Mouse (Mus musculus) heart, postnatal 10 days (tissue): ENCODE data around the gene 1700029J07Rik. TPM values are rescaled to one million over a fixed set of nuclear protein-coding genes. Genes with fewer than 3 reads are reported as not detected.

Experiments
- DNase-seq, 2 experiments: peaks; one replicate each; pipeline ENCODE4 v3.0.0; 2021
- intact Hi-C: fragments of 180-260 bp; cut with DNase I; formaldehyde crosslinking; loops from one replicate; pipeline ENCODE4 v1.15.1; 2025
- total RNA-seq, 2 experiments: library from RNA; stranded (reverse); gene quantifications; 2 replicates each; pipeline ENCODE4 v1.2.3; 2021

1700029J07Rik gene
- total RNA-seq, 2 experiments from 2014 or later, result 0.53 to 0.97 TPM

DNA sequence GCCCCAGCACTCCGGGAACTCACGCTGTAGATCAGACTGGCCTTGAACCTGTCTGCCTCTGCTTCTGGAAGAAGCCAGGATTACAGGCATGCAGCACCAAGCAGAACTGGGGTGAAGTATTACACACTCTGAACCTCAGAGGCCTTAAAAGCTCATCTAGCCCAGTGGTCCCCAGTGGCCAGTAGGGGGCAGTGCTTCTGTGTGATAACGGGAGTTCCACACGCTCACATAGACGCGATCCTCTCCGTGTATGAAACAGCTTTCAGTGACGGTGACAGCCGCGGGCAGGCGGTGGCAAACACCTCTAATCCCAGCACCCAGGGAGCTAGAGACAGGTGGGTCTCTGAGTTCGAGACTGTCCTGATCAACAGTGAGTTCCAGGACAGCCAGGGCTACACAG lies 4.2 kb downstream of the 1700029J07Rik start:
- intact Hi-C loops, result no loop called here
- DNase-seq, result no peak

DNA sequence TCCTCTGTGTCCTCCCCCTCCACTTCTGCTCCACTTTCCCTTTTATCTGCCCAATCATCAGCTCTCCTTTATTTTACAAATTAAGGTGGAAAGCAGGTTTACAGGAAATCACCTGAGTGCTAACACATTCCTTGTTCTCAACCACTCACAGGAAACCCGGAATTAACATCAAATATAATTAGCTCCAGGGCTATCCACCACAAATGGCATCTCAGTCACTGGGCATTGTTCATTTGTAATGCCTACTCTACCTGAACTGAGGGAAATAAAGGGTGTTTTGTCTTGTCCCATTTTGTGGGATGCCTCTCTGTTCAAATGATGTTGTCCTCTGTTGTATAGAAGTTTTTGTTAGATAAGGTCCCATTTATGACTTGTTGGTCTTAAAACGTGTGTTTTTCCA lies 24.4 kb downstream of the 1700029J07Rik start:
- no peak for DNase-seq
- intact Hi-C loops, result no loop called here

DNA sequence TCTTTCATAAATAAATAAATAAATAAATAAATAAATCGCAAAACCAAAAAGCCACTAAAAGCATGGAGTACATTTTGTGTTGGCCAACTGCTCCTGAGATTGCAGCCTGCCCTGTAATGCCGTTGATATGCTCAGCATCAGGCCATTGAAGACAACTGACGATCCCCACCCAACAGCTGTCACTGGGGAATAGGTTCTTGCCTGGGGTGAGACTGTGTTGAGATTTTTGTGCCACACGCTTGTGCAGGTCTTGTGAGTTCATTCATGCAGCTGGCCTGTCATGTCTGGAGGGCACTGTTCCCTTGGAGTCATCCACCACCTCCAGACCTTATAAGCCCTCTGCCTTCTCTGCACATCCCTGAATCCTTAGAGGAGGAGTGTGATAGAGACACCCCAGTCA lies 28.8 kb downstream of the 1700029J07Rik start:
- intact Hi-C loops, result no loop called here
- no peak for DNase-seq

DNA sequence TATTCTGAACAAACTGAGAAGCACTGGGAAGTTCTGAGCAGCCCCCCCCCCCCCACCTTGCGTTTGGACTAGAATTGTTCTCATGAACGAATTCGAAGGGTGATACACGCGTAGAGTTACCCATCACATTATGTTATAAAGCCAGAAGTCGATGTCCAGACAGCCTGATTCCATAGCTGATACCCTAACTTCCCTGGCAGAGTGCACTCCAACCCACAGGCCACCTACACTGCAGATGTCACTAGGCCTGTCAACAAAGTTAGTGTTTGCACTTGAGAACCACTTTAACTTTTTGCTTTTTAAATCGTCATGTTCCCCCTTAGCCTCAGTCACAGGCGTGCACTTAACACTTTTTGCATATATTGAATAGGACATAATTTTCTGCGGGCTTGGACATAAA lies 38.1 kb downstream of the 1700029J07Rik start:
- intact Hi-C loops, result loop anchor here (5.0 kb wide), 2 partner anchors 500 to 575 kb away; no protein-coding TSS in a partner anchor
- no peak for DNase-seq

DNA sequence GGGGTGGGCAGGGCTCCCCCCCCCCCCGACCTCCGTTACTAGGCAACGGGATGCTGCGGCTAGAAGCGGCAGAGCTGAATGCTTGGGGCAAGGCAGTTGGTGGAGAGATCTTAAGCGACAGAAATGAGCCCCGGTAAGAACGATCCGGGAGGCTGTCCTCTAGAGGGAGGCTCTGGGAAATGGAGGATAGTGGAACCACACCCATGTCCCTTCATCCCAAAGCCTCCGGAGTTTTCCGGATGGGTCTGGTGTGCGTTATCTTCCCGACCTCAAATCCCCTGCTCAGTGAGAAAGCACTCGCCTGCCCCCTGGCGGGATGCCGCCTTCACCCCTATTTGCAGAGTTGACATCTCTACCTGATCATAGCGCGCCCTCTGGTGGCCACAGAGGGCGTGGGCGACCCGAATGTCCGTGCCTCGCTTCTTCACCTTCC lies 40.5 kb downstream of the 1700029J07Rik start, which contains the start of gene Ccdc110:
Gene Ccdc110 (plus strand): TSS at position 38 of the 433 bp plus-strand sequence.
- intact Hi-C loops, result loop anchor here (1.0 to 5.0 kb wide), 7 partner anchors 47 to 572 kb away; partner anchors contain the start of gene Pdlim3
- peak; percentile 95 to 99 for DNase-seq

DNA sequence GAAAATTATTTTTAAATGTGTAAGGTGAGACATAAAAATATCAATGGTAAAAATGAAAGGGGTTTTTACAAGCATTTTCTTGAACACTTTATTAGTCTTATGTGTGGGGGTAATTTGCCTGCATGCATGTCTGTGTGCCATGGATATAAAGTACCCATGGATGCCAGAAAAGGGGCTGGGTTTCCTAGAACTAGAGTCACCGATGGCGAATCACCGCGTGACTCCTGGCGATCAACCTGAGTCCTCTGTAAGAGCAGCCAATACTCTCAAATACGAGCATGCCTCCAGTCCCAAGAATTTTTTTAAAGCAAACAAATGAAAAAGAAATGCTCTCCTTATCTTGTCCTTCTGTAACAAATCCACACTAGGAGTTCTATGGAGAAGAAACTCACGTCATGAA lies 52.9 kb downstream of the 1700029J07Rik start:
- intact Hi-C loops, result no loop called here
- no peak for DNase-seq

DNA sequence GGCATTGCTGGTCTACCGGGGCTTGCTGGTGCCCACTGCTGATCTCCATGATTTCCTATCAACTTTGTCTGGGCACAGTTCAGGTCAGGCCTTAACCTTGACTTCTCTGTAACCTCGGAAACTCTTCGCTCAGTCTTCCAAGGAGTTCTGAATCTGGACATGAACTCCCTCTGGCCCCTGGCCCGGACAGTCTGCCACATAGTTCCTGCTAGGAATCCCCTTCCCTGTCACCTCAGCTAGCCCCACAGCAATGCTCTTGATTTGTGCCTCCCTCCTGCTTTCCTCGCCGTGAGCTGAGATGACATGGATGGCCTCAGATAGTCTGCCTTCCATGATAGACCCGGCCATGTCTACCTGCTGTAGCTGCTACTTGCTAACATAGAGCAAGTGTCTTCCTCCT lies 54.7 kb downstream of the 1700029J07Rik start:
- intact Hi-C loops, result no loop called here
- DNase-seq, result no peak

DNA sequence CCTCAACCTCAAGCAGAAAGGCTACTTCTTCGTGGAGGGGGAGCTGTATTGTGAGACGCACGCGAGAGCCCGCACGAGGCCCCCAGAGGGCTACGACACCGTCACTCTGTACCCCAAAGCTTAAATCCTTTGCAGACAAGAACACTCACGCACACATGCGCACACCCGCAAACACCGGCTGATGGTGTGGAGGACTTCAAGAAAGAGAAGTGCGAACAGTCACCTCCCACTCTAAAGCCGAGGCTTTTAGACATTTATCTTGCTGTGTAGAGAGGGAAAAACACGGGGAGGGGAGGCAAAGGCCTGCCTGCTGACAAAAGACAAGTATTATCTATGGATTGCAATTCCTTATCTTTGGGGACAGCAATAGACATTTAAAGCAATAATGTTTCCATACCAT lies 56.2 kb downstream of the 1700029J07Rik start:
- intact Hi-C loops, result no loop called here
- no peak for DNase-seq

DNA sequence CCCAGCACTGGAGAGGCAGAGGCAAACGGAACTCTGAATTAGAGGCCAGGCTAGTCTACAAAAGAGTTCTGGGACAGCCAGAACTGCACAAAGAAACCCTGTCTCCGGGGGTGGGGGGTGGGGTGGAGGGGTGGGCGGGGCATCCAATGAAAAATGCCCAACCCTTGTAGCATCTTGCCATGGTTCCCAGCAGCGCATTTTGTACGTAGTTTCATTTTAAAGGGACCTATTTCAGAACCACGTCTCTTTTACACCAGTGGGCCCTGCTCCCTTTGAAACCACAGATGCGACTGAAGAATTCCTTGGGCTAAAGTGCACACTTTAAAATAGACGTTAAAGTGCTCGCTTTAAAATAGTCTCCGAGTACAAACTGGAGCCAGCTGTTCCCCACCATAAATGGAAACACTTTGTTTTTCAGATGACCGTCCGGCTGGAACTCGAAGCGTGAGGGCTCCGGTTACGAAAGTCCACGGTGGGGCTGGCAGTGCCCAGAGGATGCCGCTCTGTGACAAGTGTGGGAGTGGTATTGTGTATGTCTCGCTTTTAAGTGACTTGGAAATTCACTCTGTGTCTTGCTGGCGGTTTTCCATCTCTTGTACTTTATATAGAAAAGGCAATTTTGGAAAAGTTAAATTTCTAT lies 57.9 kb downstream of the 1700029J07Rik start:
- intact Hi-C loops, result no loop called here
- peak; percentile 32 to 34 for DNase-seq

DNA sequence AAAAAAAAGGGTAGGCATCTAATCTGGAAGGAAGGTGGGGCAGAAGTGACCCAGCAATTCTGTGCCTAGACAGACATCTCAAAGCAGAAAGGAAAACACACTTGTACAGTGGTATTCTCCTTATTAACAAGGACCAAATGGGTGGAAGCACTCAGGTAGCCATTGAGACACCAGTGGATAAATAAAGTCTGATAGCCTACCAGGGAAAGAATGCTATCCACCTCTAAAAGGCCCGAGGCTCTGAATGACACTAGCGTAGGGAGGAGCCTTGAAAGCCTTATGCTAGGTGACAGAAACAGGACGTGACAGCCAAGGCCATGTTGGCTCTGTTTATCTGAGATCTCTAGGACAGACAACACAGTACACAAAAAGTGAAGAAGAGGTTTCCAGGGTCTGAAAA lies 58.6 kb downstream of the 1700029J07Rik start:
- no peak for DNase-seq
- intact Hi-C loops, result no loop called here

DNA sequence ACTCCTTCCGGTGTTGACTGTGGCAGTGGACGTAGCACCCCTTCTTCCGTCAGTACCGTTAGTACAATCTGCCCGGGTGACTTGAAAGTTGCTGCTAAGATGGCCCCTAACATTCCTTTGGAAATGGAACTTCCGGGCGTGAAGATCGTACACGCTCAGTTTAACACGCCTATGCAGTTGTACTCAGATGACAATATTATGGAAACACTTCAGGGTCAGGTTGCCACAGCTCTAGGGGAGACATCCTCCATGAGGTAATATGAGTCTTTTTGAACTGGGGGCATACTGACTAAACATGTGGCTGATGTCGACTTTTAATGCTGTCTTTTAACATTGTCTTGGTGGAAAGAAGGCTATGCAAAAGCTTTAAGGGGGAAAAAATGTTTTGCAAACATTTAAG lies 61.3 kb downstream of the 1700029J07Rik start:
- intact Hi-C loops, result no loop called here
- DNase-seq, result no peak

DNA sequence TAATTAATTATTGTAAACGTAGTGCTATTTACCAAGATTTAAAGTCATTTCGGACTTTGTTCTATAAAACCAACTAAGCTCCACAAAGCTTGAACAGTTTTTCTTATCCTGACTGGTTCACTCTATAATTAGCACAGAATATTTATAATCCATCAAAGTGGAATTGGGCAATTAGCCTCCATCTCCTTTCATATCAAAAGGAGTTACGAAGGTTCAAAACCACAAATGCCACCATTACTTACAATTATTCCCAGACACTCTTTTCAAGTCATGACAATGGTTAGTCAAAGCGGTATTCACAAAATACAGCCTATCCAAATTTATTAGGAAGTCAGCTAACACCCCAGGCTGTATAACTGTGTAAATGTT lies 68.8 kb downstream of the 1700029J07Rik start:
- no peak for DNase-seq
- intact Hi-C loops, result no loop called here

DNA sequence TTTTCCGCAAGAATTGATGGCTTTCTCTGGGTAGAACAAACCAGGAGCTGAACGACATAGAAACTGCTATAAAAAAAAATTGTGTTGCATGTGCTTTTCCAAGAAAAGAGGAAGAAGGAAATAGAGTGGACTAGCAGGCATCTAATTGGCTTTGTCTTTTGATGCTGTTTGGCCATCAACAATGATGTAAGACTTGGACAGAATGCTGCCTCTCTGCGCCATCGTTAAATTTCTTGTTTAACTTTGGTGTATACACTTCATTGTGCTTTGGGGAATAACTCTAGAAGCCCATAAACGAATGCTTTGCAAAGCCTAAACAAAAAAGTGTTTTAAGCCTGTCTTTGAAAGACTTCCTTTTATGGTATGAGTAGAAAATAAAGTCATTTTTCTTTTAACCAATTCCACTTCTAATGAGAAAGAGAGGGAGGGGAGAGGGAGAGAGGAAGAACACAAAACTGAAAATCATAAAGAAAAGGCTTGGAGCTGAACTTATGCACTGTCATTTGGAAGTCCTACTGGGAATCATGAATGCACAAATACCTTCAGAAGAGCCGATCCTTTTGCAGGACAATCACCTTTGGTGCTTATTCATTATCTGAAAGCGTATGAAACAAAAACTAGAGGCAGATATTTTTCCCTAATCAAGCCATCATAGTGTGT lies 69.3 kb downstream of the 1700029J07Rik start:
- intact Hi-C loops, result no loop called here
- no peak for DNase-seq

DNA sequence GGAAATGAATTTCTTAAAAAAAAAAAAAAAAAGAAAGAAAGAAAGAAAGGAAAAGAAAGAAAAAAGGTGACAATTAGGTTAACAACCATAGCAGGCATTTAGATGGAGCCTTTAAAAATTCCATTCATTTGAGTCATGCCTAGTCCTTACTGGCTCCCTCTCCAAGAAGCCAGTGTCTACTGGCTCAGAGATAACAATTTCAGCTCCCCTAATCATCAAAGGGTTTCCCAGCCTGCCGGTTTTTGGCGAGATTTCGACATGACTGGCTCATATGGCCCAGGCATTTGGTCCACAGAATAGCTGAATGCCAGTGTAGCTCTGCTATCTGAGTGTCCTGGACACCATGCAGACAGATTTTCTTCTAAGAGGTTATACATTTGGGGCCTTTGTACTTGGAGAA lies 71.4 kb downstream of the 1700029J07Rik start:
- intact Hi-C loops, result no loop called here
- peak; percentile 45 to 47 for DNase-seq

Other genes with a start within 250 kb of the 1700029J07Rik start
- gene Pdlim3, start 89.8 kb downstream of the 1700029J07Rik start, total RNA-seq, result 10 to 100 TPM; 48.2 to 70.9 TPM
- gene Ccdc110, start 40.6 kb downstream of the 1700029J07Rik start, total RNA-seq, result not detected
- gene Ufsp2, start 276 bp upstream of the 1700029J07Rik start, total RNA-seq, result 10 to 100 TPM; 29.9 to 40.9 TPM
- 1 to 10 TPM in 1 of 2 experiments, under 1 TPM in 1; 0.86 to 1.2 TPM for gene Lrp2bp, start 24.1 kb upstream of the 1700029J07Rik start, total RNA-seq
- 1 to 10 TPM; 8.8 to 9.8 TPM for gene Ankrd37, start 30.5 kb upstream of the 1700029J07Rik start, total RNA-seq
- gene Cfap97, start 176.5 kb upstream of the 1700029J07Rik start, total RNA-seq, result 10 to 100 TPM; 13.4 to 16.5 TPM
- gene Snx25, start 176.9 kb upstream of the 1700029J07Rik start, total RNA-seq, result 10 to 100 TPM; 13.2 to 13.7 TPM
- gene Slc25a4, start 236.0 kb upstream of the 1700029J07Rik start, total RNA-seq, result 1,000 to 10,000 TPM; 3,766 to 3,984 TPM